Mouse (Mus musculus): ENCODE results near the gene Hmgn2.
"Not testable (repeated sequence)": the region's sequence is repeated elsewhere in the genome, so short reads cannot be mapped to it uniquely, and the experiment has no call there.

Hmgn2 gene

GRCm38 (mm10) chr4:133968150-133968921, at the start of gene Hmgn2:
TSS of gene Hmgn2 (minus strand) at chr4:133968650.
- peak; percentile 77 for DNase-seq (ENCODE audit: extremely low spot score)

- DNase-seq (ENCODE audit: extremely low spot score): peak; percentile 80
Observed at GRCm38 (mm10) chr4:134017201-134017865, 48.9 kb upstream of the Hmgn2 start.

- peak; percentile 88 for DNase-seq (ENCODE audit: extremely low spot score)
Observed at GRCm38 (mm10) chr4:134016767-134017166, 48.3 kb upstream of the Hmgn2 start.

GRCm38 (mm10) chr4:134016208-134016607, 47.8 kb upstream of the Hmgn2 start:
- no peak for DNase-seq (ENCODE audit: extremely low spot score)

- DNase-seq (ENCODE audit: extremely low spot score): peak; percentile 56
Observed at GRCm38 (mm10) chr4:134012858-134013528, 44.5 kb upstream of the Hmgn2 start.

GRCm38 (mm10) chr4:134011450-134012414, 43.3 kb upstream of the Hmgn2 start:
- DNase-seq (ENCODE audit: extremely low spot score): peak; percentile 89

GRCm38 (mm10) chr4:134009709-134010108, 41.3 kb upstream of the Hmgn2 start:
- no peak for DNase-seq (ENCODE audit: extremely low spot score)

GRCm38 (mm10) chr4:134006845-134007244, 38.4 kb upstream of the Hmgn2 start:
- no peak for DNase-seq (ENCODE audit: extremely low spot score)

GRCm38 (mm10) chr4:134005581-134006358, 37.3 kb upstream of the Hmgn2 start:
- no peak for DNase-seq (ENCODE audit: extremely low spot score)

- DNase-seq (ENCODE audit: extremely low spot score): no peak
Observed at GRCm38 (mm10) chr4:134002903-134003302, 34.5 kb upstream of the Hmgn2 start.

GRCm38 (mm10) chr4:134002246-134002645, 33.8 kb upstream of the Hmgn2 start:
- no peak for DNase-seq (ENCODE audit: extremely low spot score)

GRCm38 (mm10) chr4:134001710-134002109, 33.3 kb upstream of the Hmgn2 start:
- DNase-seq (ENCODE audit: extremely low spot score): no peak

GRCm38 (mm10) chr4:134000466-134001438, 32.3 kb upstream of the Hmgn2 start, which contains the start of gene Dhdds:
TSS of gene Dhdds (minus strand) at chr4:134000918.
- DNase-seq (ENCODE audit: extremely low spot score): peak; percentile 99

GRCm38 (mm10) chr4:133994697-133995096, 26.2 kb upstream of the Hmgn2 start:
- DNase-seq (ENCODE audit: extremely low spot score): no peak

GRCm38 (mm10) chr4:133991087-133991660, 22.7 kb upstream of the Hmgn2 start:
- DNase-seq (ENCODE audit: extremely low spot score): no peak

- no peak for DNase-seq (ENCODE audit: extremely low spot score)
Observed at GRCm38 (mm10) chr4:133990035-133990434, 21.6 kb upstream of the Hmgn2 start.

- not testable (repeated sequence) for DNase-seq (ENCODE audit: extremely low spot score)
Observed at GRCm38 (mm10) chr4:133988289-133988688, 19.8 kb upstream of the Hmgn2 start.

GRCm38 (mm10) chr4:133982936-133983335, 14.5 kb upstream of the Hmgn2 start:
- no peak for DNase-seq (ENCODE audit: extremely low spot score)

- no peak for DNase-seq (ENCODE audit: extremely low spot score)
Observed at GRCm38 (mm10) chr4:133980496-133980895, 12.0 kb upstream of the Hmgn2 start.
